Mouse (Mus musculus) hindbrain, embryonic 13.5 days (tissue): ENCODE results near the gene Fancd2. TPM values are rescaled to one million over a fixed set of nuclear protein-coding genes. Genes with fewer than 3 reads are reported as not detected.

ENCODE experiments used
- ATAC-seq: fragments of 200-750 bp; cut with Nextera tagmentation; 2 replicates; pipeline ENCODE4 v1.8.0; 2017; ENCODE audit warnings: moderate TSS enrichment; ENCODE audit not compliant: low FRiP score
- H3K27ac ChIP-seq: fragments of 300-500 bp; sonication (generic); 2 replicates; pipeline ENCODE4 v1.5.1; 2015; ENCODE audit warnings: inconsistent platforms, mild to moderate bottlenecking, moderate library complexity
- H3K27me3 ChIP-seq: fragments of 300-500 bp; sonication (generic); 2 replicates; pipeline ENCODE4 v1.6.1; 2015; ENCODE audit warnings: mild to moderate bottlenecking, inconsistent platforms
- H3K36me3 ChIP-seq: fragments of 300-500 bp; sonication (generic); 2 replicates; pipeline ENCODE4 v1.6.1; 2015; ENCODE audit warnings: mild to moderate bottlenecking, inconsistent platforms
- H3K4me1 ChIP-seq: fragments of 300-500 bp; sonication (generic); replicated peaks from 2 replicates; pipeline ENCODE4 v1.6.1; 2015; ENCODE audit warnings: inconsistent platforms
- H3K4me2 ChIP-seq: fragments of 300-500 bp; sonication (generic); 2 replicates; pipeline ENCODE4 v1.6.1; 2015; ENCODE audit warnings: inconsistent platforms, mild to moderate bottlenecking, moderate library complexity
- H3K4me3 ChIP-seq: fragments of 300-500 bp; sonication (generic); 2 replicates; pipeline ENCODE4 v1.5.1; 2015; ENCODE audit warnings: mild to moderate bottlenecking, inconsistent platforms
- H3K9ac ChIP-seq: fragments of 300-500 bp; sonication (generic); 2 replicates; pipeline ENCODE4 v1.6.1; 2015; ENCODE audit warnings: mild to moderate bottlenecking, inconsistent platforms
- H3K9me3 ChIP-seq: fragments of 300-500 bp; sonication (generic); 2 replicates; pipeline ENCODE4 v1.6.1; 2016; ENCODE audit warnings: inconsistent platforms
- WGBS: fragments of 180-500 bp; shearing (Covaris S2); methylation state at CpG from one replicate; pipeline ENCODE4 v1.1.7; 2015; 5-methylcytosine and 5-hydroxymethylcytosine counted together
- polyA plus RNA-seq: library from polyadenylated mRNA; unstranded; fragments of >200 nt; fragmentation: Nextera tagmentation; extraction: Ambion mirVana; gene quantifications from 2 replicates; pipeline ENCODE4 v1.2.1, GENCODE M21; 2015

Gene Fancd2
- polyA plus RNA-seq, 1 experiment from 2014 or later = 3.2 TPM

GRCm38 (mm10) chr6:113623941-113624751, 92.7 kb downstream of the Fancd2 start, which contains the start of gene Vhl:
Gene Vhl, plus strand, starts transcription at chr6:113623959.
- peak; percentile 86 for ATAC-seq
- H3K36me3 ChIP-seq = peaks cover 17% of the 10 kb centered on the region
- peak within 1 kb of the TSS; percentile 91 for H3K9ac ChIP-seq
- peak within 1 kb of the TSS; percentile 90 for H3K27ac ChIP-seq
- H3K4me1 ChIP-seq = peaks cover 21% of the 10 kb centered on the region
- H3K4me3 ChIP-seq = peak within 1 kb of the TSS; percentile 73
- H3K9me3 ChIP-seq = no peaks in the 10 kb centered on the region
- under 1% methylated on average over 71 of the region's 76 CpGs for WGBS
- no peaks in the 10 kb centered on the region for H3K27me3 ChIP-seq
- peak within 1 kb of the TSS; percentile 69 for H3K4me2 ChIP-seq

- H3K36me3 ChIP-seq = peaks cover 28% of the 10 kb centered on the region
- 55% methylated on average over 5 of the region's 5 CpGs for WGBS
- no peaks in the 10 kb centered on the region for H3K27me3 ChIP-seq
- peak overlapping the region; percentile 73 for H3K4me3 ChIP-seq
- ATAC-seq = no peak
- peaks cover 21% of the 10 kb centered on the region for H3K4me1 ChIP-seq
- H3K27ac ChIP-seq = no peak overlapping the region
- H3K4me2 ChIP-seq = peak overlapping the region; percentile 69
- no peaks in the 10 kb centered on the region for H3K9me3 ChIP-seq
- H3K9ac ChIP-seq = peak overlapping the region; percentile 91
Measured at GRCm38 (mm10) chr6:113624989-113625770, 93.7 kb downstream of the Fancd2 start.

GRCm38 (mm10) chr6:113630322-113630721, 98.8 kb downstream of the Fancd2 start:
- H3K4me3 ChIP-seq = no peak overlapping the region
- peaks cover 69% of the 10 kb centered on the region for H3K36me3 ChIP-seq
- H3K4me2 ChIP-seq = no peak overlapping the region
- H3K4me1 ChIP-seq = peaks cover 11% of the 10 kb centered on the region
- H3K9me3 ChIP-seq = no peaks in the 10 kb centered on the region
- 85% methylated on average over 5 of the region's 5 CpGs for WGBS
- no peaks in the 10 kb centered on the region for H3K27me3 ChIP-seq
- no peak overlapping the region for H3K9ac ChIP-seq
- no peak for ATAC-seq
- H3K27ac ChIP-seq = no peak overlapping the region

- Histone ChIP-seq H3K9me3 (no peaks in the 10 kb centered on the region), H3K36me3 (peaks cover 63% of the 10 kb centered on the region)
Measured at GRCm38 (mm10) chr6:113632863-113633262, 101.4 kb downstream of the Fancd2 start.

GRCm38 (mm10) chr6:113638302-113639040, 107.0 kb downstream of the Fancd2 start, which contains the start of gene Irak2:
Gene Irak2, plus strand, starts transcription at chr6:113638467.
- Histone ChIP-seq H3K4me2 (peak within 1 kb of the TSS; percentile 69), H3K4me1 (peaks cover 5% of the 10 kb centered on the region), H3K27me3 (no peaks in the 10 kb centered on the region), H3K9ac (peak within 1 kb of the TSS; percentile 69), H3K9me3 (no peaks in the 10 kb centered on the region), H3K4me3 (peak within 1 kb of the TSS; percentile 46), H3K36me3 (peaks cover 9% of the 10 kb centered on the region), H3K27ac (no peak within 1 kb of the TSS)
- ATAC-seq = peak; percentile 94
- WGBS = 10% methylated on average over 37 of the region's 37 CpGs

More at GRCm38 (mm10) chr6:113632863-113633262, 101.4 kb downstream of the Fancd2 start:
- Histone ChIP-seq H3K4me3 (no peak overlapping the region), H3K9ac (no peak overlapping the region), H3K27me3 (no peaks in the 10 kb centered on the region), H3K4me1 (no peaks in the 10 kb centered on the region), H3K27ac (no peak overlapping the region), H3K4me2 (no peak overlapping the region)
- no peak for ATAC-seq
- WGBS = 92% methylated on average over 4 of the region's 4 CpGs

- 91% methylated on average over 4 of the region's 4 CpGs for WGBS
- no peak for ATAC-seq
Measured at GRCm38 (mm10) chr6:113639201-113639600, 107.7 kb downstream of the Fancd2 start.

GRCm38 (mm10) chr6:113642605-113643004, 111.1 kb downstream of the Fancd2 start:
- whole genome bisulfite sequencing = 93% methylated on average over 8 of the region's 8 CpGs

More at GRCm38 (mm10) chr6:113639201-113639600, 107.7 kb downstream of the Fancd2 start:
- Histone ChIP-seq H3K9ac (no peak overlapping the region; the same call in 1 of the 2 replicates), H3K27ac (no peak overlapping the region), H3K4me1 (peaks cover 5% of the 10 kb centered on the region), H3K27me3 (no peaks in the 10 kb centered on the region), H3K9me3 (no peaks in the 10 kb centered on the region), H3K4me2 (no peak overlapping the region), H3K36me3 (peaks cover 4% of the 10 kb centered on the region; the same call in 1 of the 2 replicates), H3K4me3 (no peak overlapping the region)

GRCm38 (mm10) chr6:113643021-113643420, 111.5 kb downstream of the Fancd2 start:
- Histone ChIP-seq H3K27me3 (no peaks in the 10 kb centered on the region), H3K9ac (no peak overlapping the region), H3K9me3 (no peaks in the 10 kb centered on the region), H3K36me3 (no peaks in the 10 kb centered on the region), H3K4me3 (no peak overlapping the region), H3K4me1 (peaks cover 4% of the 10 kb centered on the region), H3K27ac (no peak overlapping the region), H3K4me2 (no peak overlapping the region)
- ATAC-seq = no peak
- WGBS = 90% methylated on average over 4 of the region's 4 CpGs

More at GRCm38 (mm10) chr6:113642605-113643004, 111.1 kb downstream of the Fancd2 start:
- no peak overlapping the region for H3K9ac ChIP-seq
- H3K27me3 ChIP-seq = no peaks in the 10 kb centered on the region
- no peak overlapping the region for H3K4me2 ChIP-seq
- no peak for ATAC-seq
- H3K36me3 ChIP-seq = no peaks in the 10 kb centered on the region
- peaks cover 5% of the 10 kb centered on the region for H3K4me1 ChIP-seq
- H3K27ac ChIP-seq = no peak overlapping the region
- H3K4me3 ChIP-seq = no peak overlapping the region
- H3K9me3 ChIP-seq = no peaks in the 10 kb centered on the region

GRCm38 (mm10) chr6:113643967-113644366, 112.5 kb downstream of the Fancd2 start:
- no peak overlapping the region for H3K4me2 ChIP-seq
- H3K9ac ChIP-seq = no peak overlapping the region
- H3K27me3 ChIP-seq = no peaks in the 10 kb centered on the region
- no peaks in the 10 kb centered on the region for H3K4me1 ChIP-seq
- no peak for ATAC-seq
- H3K4me3 ChIP-seq = no peak overlapping the region
- no peaks in the 10 kb centered on the region for H3K9me3 ChIP-seq
- no peak overlapping the region for H3K27ac ChIP-seq
- WGBS = 87% methylated on average over 2 of the region's 2 CpGs
- no peaks in the 10 kb centered on the region for H3K36me3 ChIP-seq

GRCm38 (mm10) chr6:113644808-113645207, 113.3 kb downstream of the Fancd2 start:
- WGBS = 81% methylated on average over 8 of the region's 8 CpGs
- Histone ChIP-seq H3K27me3 (no peaks in the 10 kb centered on the region), H3K4me2 (no peak overlapping the region), H3K4me1 (no peaks in the 10 kb centered on the region), H3K4me3 (no peak overlapping the region), H3K9me3 (no peaks in the 10 kb centered on the region), H3K9ac (no peak overlapping the region), H3K36me3 (no peaks in the 10 kb centered on the region), H3K27ac (no peak overlapping the region)
- no peak for ATAC-seq
